Mouse (Mus musculus) v-Abl transformed pro-B cells (cell line): ENCODE measurements at regions not wholly inside any gene's neighbourhood (a gene's known extent, or its start where the extent isn't known, plus 50 kb on each side); places are given as distances from the start of the nearest gene placed in this dataset.
"Not testable (repeated sequence)": the region's sequence is repeated elsewhere in the genome, so short reads cannot be mapped to it uniquely, and the experiment has no call there.

Experiments used
- in situ Hi-C, 2 experiments: fragments of 400-800 bp; cut with MboI; formaldehyde crosslinking; loops; one replicate each; pipeline ENCODE4 v1.15.1; 2025; ENCODE audit not compliant: unreplicated experiment in 2 of 2

GRCm38 (mm10) chr12:32434506-32435002, 56.0 kb downstream of the Ccdc71l start:
- in situ Hi-C loops = no loop called here

GRCm38 (mm10) chr12:32435126-32435525, 56.6 kb downstream of the Ccdc71l start:
- in situ Hi-C loops = no loop called here

- in situ Hi-C loops = no loop called here
Measured at GRCm38 (mm10) chr12:32438209-32438608, 59.7 kb downstream of the Ccdc71l start.

GRCm38 (mm10) chr12:32444770-32445169, 66.3 kb downstream of the Ccdc71l start:
- in situ Hi-C loops = no loop called here

GRCm38 (mm10) chr12:32445874-32446273, 67.4 kb downstream of the Ccdc71l start:
- in situ Hi-C loops = no loop called here

- in situ Hi-C loops = no loop called here
Measured at GRCm38 (mm10) chr12:32449373-32449772, 70.9 kb downstream of the Ccdc71l start.

- in situ Hi-C loops = no loop called here
Measured at GRCm38 (mm10) chr12:32451226-32451625, 72.7 kb downstream of the Ccdc71l start.

- in situ Hi-C loops = no loop called here
Measured at GRCm38 (mm10) chr12:32454794-32455193, 76.3 kb downstream of the Ccdc71l start.

- in situ Hi-C loops = not testable (repeated sequence)
Measured at GRCm38 (mm10) chr12:32455231-32455630, 76.7 kb downstream of the Ccdc71l start.

GRCm38 (mm10) chr12:32455913-32456312, 77.4 kb downstream of the Ccdc71l start:
- in situ Hi-C loops = no loop called here

GRCm38 (mm10) chr12:32456796-32457195, 78.3 kb downstream of the Ccdc71l start:
- in situ Hi-C loops = no loop called here

GRCm38 (mm10) chr12:32458386-32458785, 79.9 kb downstream of the Ccdc71l start:
- in situ Hi-C loops = no loop called here

- in situ Hi-C loops = no loop called here
Measured at GRCm38 (mm10) chr12:32460330-32460998, 82.0 kb downstream of the Ccdc71l start.

GRCm38 (mm10) chr12:32465371-32465770, 86.9 kb downstream of the Ccdc71l start:
- in situ Hi-C loops = no loop called here

GRCm38 (mm10) chr12:32469863-32470262, 91.4 kb downstream of the Ccdc71l start:
- in situ Hi-C loops = no loop called here

- in situ Hi-C loops = no loop called here
Measured at GRCm38 (mm10) chr12:32479451-32479850, 100.9 kb downstream of the Ccdc71l start.

GRCm38 (mm10) chr12:32480268-32480667, 101.8 kb downstream of the Ccdc71l start:
- in situ Hi-C loops = no loop called here

GRCm38 (mm10) chr12:32481051-32481450, 102.5 kb downstream of the Ccdc71l start:
- in situ Hi-C loops = no loop called here

- in situ Hi-C loops = no loop called here
Measured at GRCm38 (mm10) chr12:32482343-32482742, 103.8 kb downstream of the Ccdc71l start.

GRCm38 (mm10) chr12:32482777-32483176, 104.3 kb downstream of the Ccdc71l start:
- in situ Hi-C loops = no loop called here

GRCm38 (mm10) chr12:32486246-32486645, 107.7 kb downstream of the Ccdc71l start:
- in situ Hi-C loops = no loop called here

GRCm38 (mm10) chr12:32486729-32487128, 108.2 kb downstream of the Ccdc71l start:
- in situ Hi-C loops = no loop called here
